28 mouse cellular contexts compared by ENCODE assay signal in the genomic region with DNA sequence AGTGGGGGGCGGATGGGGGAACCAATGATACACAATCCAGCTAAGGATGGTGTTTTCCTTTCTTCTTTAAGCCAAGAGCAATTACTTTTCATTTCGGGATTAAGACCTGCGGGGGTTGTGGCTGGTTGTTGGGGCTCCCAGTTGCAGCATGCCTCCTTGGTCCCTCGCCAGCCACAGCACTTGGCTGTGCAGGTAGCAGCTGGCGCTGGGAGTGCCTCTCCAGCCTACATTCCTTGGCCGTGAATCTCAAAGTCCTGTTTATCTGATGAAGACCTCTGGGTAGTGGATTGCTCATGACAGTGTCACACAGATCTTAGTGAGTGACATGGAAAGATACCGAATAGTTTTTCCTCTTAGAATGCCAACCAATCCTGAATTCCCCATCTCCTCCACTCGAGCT. TPM values are rescaled to one million over a fixed set of nuclear protein-coding genes. Genes with fewer than 3 reads are reported as not detected.
A peak's percentile ranks its signal among the peaks of the same experiment; 100 is the strongest.
DNase-seq lines count a peak whose midpoint lies in the region; ATAC-seq and TF ChIP-seq lines count a peak whose summit lies in the region.
"Had no signal": no experiment of that assay in that cellular context is flagged by ENCODE, and none has a peak within 500 bp of the region (broad histone marks: within the 10 kb centered on the region; RNA-seq: fewer than 3 reads in every experiment).

No protein-coding gene starts in this region.

- intact Hi-C loops in left cerebral cortex, postnatal 4 days (cut with DNase I) = no loop called here
- intact Hi-C loops in heart, adult 2 months (cut with DNase I) = loop anchor here (2.0 to 5.0 kb wide), 2 partner anchors 144 to 179 kb away; no protein-coding TSS in a partner anchor

- no peaks in the 10 kb centered on the region for H3K36me3 ChIP-seq in forebrain, embryonic 13.5 days (ENCODE audit: poor library complexity, severe bottlenecking)
- no peaks in the 10 kb centered on the region for H3K36me3 ChIP-seq in forebrain, embryonic 15.5 days
- H3K36me3 ChIP-seq in heart, adult 2 months (ENCODE audit: control insufficient read depth, insufficient read depth, low read length) = no peaks in the 10 kb centered on the region
- H3K36me3 ChIP-seq: embryonic facial prominence, embryonic 12.5 days; forebrain, embryonic 10.5 days; limb, embryonic 12.5 days; liver, embryonic 13.5 days; midbrain, embryonic 10.5 days; neural tube, embryonic 12.5 days had no signal

- H3K4me3 ChIP-seq in forebrain, embryonic 13.5 days = no peak overlapping the region
- H3K4me3 ChIP-seq in forebrain, embryonic 15.5 days = no peak overlapping the region
- H3K4me3 ChIP-seq in heart, adult 2 months = no peak overlapping the region
- H3K4me3 ChIP-seq: embryonic facial prominence, embryonic 12.5 days; forebrain, embryonic 10.5 days; left cerebral cortex, adult 2 months; limb, embryonic 12.5 days; liver, embryonic 13.5 days; midbrain, embryonic 10.5 days; neural tube, embryonic 12.5 days had no signal

- H3K27me3 ChIP-seq in forebrain, embryonic 13.5 days = no peaks in the 10 kb centered on the region
- H3K27me3 ChIP-seq in forebrain, embryonic 15.5 days = no peaks in the 10 kb centered on the region
- no peaks in the 10 kb centered on the region for H3K27me3 ChIP-seq in heart, adult 2 months (ENCODE audit: control insufficient read depth, insufficient read depth, low read length)
- H3K27me3 ChIP-seq: embryonic facial prominence, embryonic 12.5 days; limb, embryonic 12.5 days; liver, embryonic 13.5 days; neural tube, embryonic 12.5 days had no signal

- TF ChIP-seq EP300 in heart, adult 2 months (IDR thresholded peaks at IDR 0.05; ENCODE audit: insufficient read depth, low read depth, low read length) = no peak

- peak; percentile 31 for DNase-seq in left cerebral cortex, postnatal 4 days
- DNase-seq in left cerebral cortex, adult 9 months (ENCODE audit: low spot score in 2 of 2) = no peak
- peak; percentile 68 for DNase-seq in 3T3-L1 (ENCODE audit: low read depth, low spot score)
- DNase-seq in brain, embryonic 14.5 days (ENCODE audit: low read depth) = peak; percentile 63
- no peak for DNase-seq in heart, adult 2 months
- no peak for DNase-seq in retina, postnatal 1 day
- DNase-seq: adrenal gland, postnatal 25 days; cerebellum, adult 18-20 months; gastrocnemius, postnatal 36 days; heart, postnatal 10 days; kidney, adult 9 months; layer of hippocampus, adult 9-11 months; liver, embryonic 13.5 days; lung, embryonic 14.5 days; right cerebral cortex, postnatal 14 days; spleen, adult 18-20 months; thymus, postnatal 4 days had no signal

- no peaks in the 10 kb centered on the region for H3K79me2 ChIP-seq in heart, adult 2 months (replicated peaks; ENCODE audit: control insufficient read depth, insufficient read depth, low read length)

- no peak overlapping the region for H3K4me2 ChIP-seq in forebrain, embryonic 13.5 days
- H3K4me2 ChIP-seq in forebrain, embryonic 15.5 days (replicated peaks) = no peak overlapping the region
- H3K4me2 ChIP-seq: embryonic facial prominence, embryonic 12.5 days; heart, embryonic 11.5 days; limb, embryonic 12.5 days; liver, embryonic 13.5 days; lung, embryonic 14.5 days; neural tube, embryonic 12.5 days had no signal

- H3K4me1 ChIP-seq in forebrain, embryonic 13.5 days = peaks cover 8% of the 10 kb centered on the region
- H3K4me1 ChIP-seq in forebrain, embryonic 15.5 days = peaks cover 14% of the 10 kb centered on the region
- no peaks in the 10 kb centered on the region for H3K4me1 ChIP-seq in heart, adult 2 months (ENCODE audit: control insufficient read depth, insufficient read depth, low read length)

- H3K9ac ChIP-seq in forebrain, embryonic 13.5 days = no peak overlapping the region
- no peak overlapping the region for H3K9ac ChIP-seq in forebrain, embryonic 15.5 days (replicated peaks)
- H3K9ac ChIP-seq in heart, adult 2 months (ENCODE audit: low read depth, low read length) = no peak overlapping the region
- H3K9ac ChIP-seq: embryonic facial prominence, embryonic 12.5 days; limb, embryonic 12.5 days; liver, embryonic 13.5 days; lung, embryonic 14.5 days; neural tube, embryonic 12.5 days had no signal

- ATAC-seq in forebrain, embryonic 13.5 days = 0 out of 2 replicates have a peak, but pooled peaks have one; percentile 21
- no peak for ATAC-seq in forebrain, embryonic 15.5 days (replicated peaks)
- ATAC-seq: inflammation-experienced regulatory T-cells, adult 6 months had no signal

- no peak for TF ChIP-seq CTCF in brain, embryonic 14.5 days (IDR thresholded peaks at IDR 0.05; ENCODE audit: borderline replicate concordance, extremely low read depth, insufficient read depth, insufficient read length)
- no peak for TF ChIP-seq CTCF in heart, adult 2 months (IDR thresholded peaks at IDR 0.05)

- no peak for TF ChIP-seq POLR2A in brain, embryonic 14.5 days (IDR thresholded peaks at IDR 0.05; ENCODE audit: borderline replicate concordance, extremely low read depth, insufficient read depth, insufficient read length, poor library complexity, severe bottlenecking)
- no peak for TF ChIP-seq POLR2A in heart, adult 2 months (IDR thresholded peaks at IDR 0.05; ENCODE audit: insufficient read depth, low read depth, low read length)

- no peaks in the 10 kb centered on the region for H3K9me3 ChIP-seq in forebrain, embryonic 13.5 days (replicated peaks)
- no peaks in the 10 kb centered on the region for H3K9me3 ChIP-seq in forebrain, embryonic 15.5 days
- H3K9me3 ChIP-seq: embryonic facial prominence, embryonic 12.5 days; forebrain, embryonic 10.5 days; limb, embryonic 12.5 days; liver, embryonic 13.5 days; midbrain, embryonic 10.5 days; neural tube, embryonic 12.5 days had no signal

- 37% methylated on average over 8 of the region's 8 CpGs for WGBS in forebrain, embryonic 13.5 days
- WGBS in forebrain, embryonic 15.5 days = 31% methylated on average over 8 of the region's 8 CpGs
- 71% methylated on average over 8 of the region's 8 CpGs for WGBS in heart, adult 2 months

- no peak overlapping the region for H3K27ac ChIP-seq in forebrain, embryonic 13.5 days
- H3K27ac ChIP-seq in forebrain, embryonic 15.5 days (replicated peaks) = no peak overlapping the region
- no peak overlapping the region for H3K27ac ChIP-seq in heart, adult 2 months
- H3K27ac ChIP-seq: embryonic facial prominence, embryonic 12.5 days; forebrain, embryonic 10.5 days; left cerebral cortex, adult 2 months; limb, embryonic 12.5 days; liver, embryonic 13.5 days; macrophage; midbrain, embryonic 10.5 days; neural tube, embryonic 12.5 days had no signal

RNA-seq across cellular contexts. Expression of a gene that starts 30.1 kb away (rescaled TPM):
- polyA plus RNA-seq in forebrain, embryonic 13.5 days (2015; fragmentation: Nextera tagmentation; extraction: Ambion mirVana) = 128 and 149 TPM in 2 replicates
- polyA plus RNA-seq in forebrain, embryonic 15.5 days (2015; fragmentation: Nextera tagmentation; extraction: Ambion mirVana) = 162 and 170 TPM in 2 replicates
- total RNA-seq in left cerebral cortex, postnatal 4 days (2021) = 100 to 1,000 TPM in 1 of 2 experiments, 10 to 100 TPM in 1; 97.6 to 108 TPM
- 81.7 and 89.4 TPM in 2 replicates for polyA plus RNA-seq in brain, embryonic 14.5 days (2012; rRNA removed)
- total RNA-seq in heart, adult 2 months (2021) = 1 to 10 TPM; 5.4 to 5.9 TPM
- 4.5 and 15.8 TPM in 2 replicates for polyA plus RNA-seq in heart, adult 2 months (2012; rRNA removed)

Comparison
In these comparisons a context has a peak if more than half of its experiments do, and no peak if none do; other contexts are left out.
1. DNase-seq: peak in left cerebral cortex, postnatal 4 days (single experiment), 3T3-L1 (single experiment) and brain, embryonic 14.5 days (single experiment); none in left cerebral cortex, adult 9 months (0 of 2), heart, adult 2 months (0 of 2) and retina, postnatal 1 day (single experiment).